Mouse (Mus musculus) embryonic facial prominence, embryonic 13.5 days (tissue): Measurements from ENCODE around the gene Ulk4. TPM values are rescaled to one million over a fixed set of nuclear protein-coding genes. Genes with fewer than 3 reads are reported as not detected.

Source experiments
- ATAC-seq: fragments of 200-750 bp; cut with Nextera tagmentation; 2 replicates; pipeline ENCODE4 v1.8.0; 2017; ENCODE audit warnings: low read depth; ENCODE audit not compliant: insufficient number of reproducible peaks, insufficient read depth, low FRiP score, low TSS enrichment
- H3K27ac ChIP-seq: fragments of 300-500 bp; sonication (generic); 2 replicates; pipeline ENCODE4 v1.5.1; 2015; ENCODE audit warnings: moderate library complexity, mild to moderate bottlenecking, inconsistent platforms
- H3K27me3 ChIP-seq: fragments of 300-500 bp; sonication (generic); 2 replicates; pipeline ENCODE4 v1.6.1; 2015; ENCODE audit warnings: mild to moderate bottlenecking, inconsistent platforms
- H3K36me3 ChIP-seq: fragments of 300-500 bp; sonication (generic); 2 replicates; pipeline ENCODE4 v1.6.1; 2015; ENCODE audit warnings: mild to moderate bottlenecking, inconsistent platforms
- H3K4me1 ChIP-seq: fragments of 300-500 bp; sonication (generic); 2 replicates; pipeline ENCODE4 v1.6.1; 2015; ENCODE audit warnings: inconsistent platforms
- H3K4me2 ChIP-seq: fragments of 300-500 bp; sonication (generic); 2 replicates; pipeline ENCODE4 v1.6.1; 2015; ENCODE audit warnings: moderate library complexity, mild to moderate bottlenecking, inconsistent platforms
- H3K4me3 ChIP-seq: fragments of 300-500 bp; sonication (generic); 2 replicates; pipeline ENCODE4 v1.5.1; 2015; ENCODE audit warnings: mild to moderate bottlenecking, inconsistent platforms
- H3K9ac ChIP-seq: fragments of 300-500 bp; sonication (generic); 2 replicates; pipeline ENCODE4 v1.6.1; 2015; ENCODE audit warnings: mild to moderate bottlenecking, inconsistent platforms
- H3K9me3 ChIP-seq: fragments of 300-500 bp; sonication (generic); 2 replicates; pipeline ENCODE4 v1.6.1; 2016; ENCODE audit warnings: inconsistent platforms
- WGBS: fragments of 180-500 bp; shearing (Covaris S2); methylation state at CpG from one replicate; pipeline ENCODE4 v1.1.7; 2015; ENCODE audit warnings: mixed read lengths; 5-methylcytosine and 5-hydroxymethylcytosine counted together
- polyA plus RNA-seq: library from polyadenylated mRNA; unstranded; fragments of >200 nt; fragmentation: Nextera tagmentation; extraction: Ambion mirVana; gene quantifications from 2 replicates; pipeline ENCODE4 v1.2.1, GENCODE M21; 2015

Gene Ulk4
- polyA plus RNA-seq, 1 experiment from 2014 or later = 213 TPM

DNA sequence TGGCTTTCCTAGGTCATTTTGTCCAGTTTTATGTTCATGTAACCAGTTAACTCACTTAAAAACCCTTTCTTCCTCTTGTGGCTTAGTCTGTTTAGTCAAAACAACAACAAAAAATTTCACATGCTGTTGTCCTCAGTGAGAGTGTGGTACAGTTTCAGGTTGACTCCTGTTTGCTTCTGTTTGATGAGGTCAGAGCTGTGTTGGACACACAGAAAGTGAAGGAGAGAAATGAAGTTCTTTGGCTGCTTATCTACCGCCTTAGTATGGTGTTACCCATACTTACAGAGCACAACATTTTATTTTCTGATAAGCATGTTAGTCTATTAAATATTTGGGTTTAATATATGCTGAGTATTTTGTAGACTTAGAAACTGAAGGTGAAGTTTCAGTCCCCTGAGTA, 333.2 kb downstream of the Ulk4 start:
- Histone ChIP-seq H3K27me3 (no peaks in the 10 kb centered on the region), H3K27ac (no peak overlapping the region), H3K4me2 (no peak overlapping the region), H3K9me3 (no peaks in the 10 kb centered on the region), H3K36me3 (peaks cover 14% of the 10 kb centered on the region; the same call in 1 of the 2 replicates), H3K9ac (no peak overlapping the region), H3K4me1 (peaks cover 85% of the 10 kb centered on the region), H3K4me3 (no peak overlapping the region)
- 85% methylated on average over 1 of the region's 1 CpGs for WGBS
- ATAC-seq = no peak

- ATAC-seq = no peak
- WGBS = 84% methylated on average over 3 of the region's 3 CpGs
- Histone ChIP-seq H3K4me3 (no peak overlapping the region), H3K4me1 (peaks cover 89% of the 10 kb centered on the region), H3K27ac (no peak overlapping the region), H3K4me2 (0 out of 2 replicates have a peak overlapping the region, but pooled peaks have one; percentile 12), H3K36me3 (peaks cover 24% of the 10 kb centered on the region), H3K27me3 (no peaks in the 10 kb centered on the region), H3K9ac (no peak overlapping the region), H3K9me3 (no peaks in the 10 kb centered on the region)
Observed at GRCm38 (mm10) chr9:120940858-120941257, 336.1 kb downstream of the Ulk4 start.

GRCm38 (mm10) chr9:120936351-120936750, 340.6 kb downstream of the Ulk4 start:
- H3K4me2 ChIP-seq = peak overlapping the region; percentile 92
- 15% methylated on average over 8 of the region's 8 CpGs for whole genome bisulfite sequencing
- no peaks in the 10 kb centered on the region for H3K9me3 ChIP-seq
- ATAC-seq = no peak
- H3K4me3 ChIP-seq = peak overlapping the region; percentile 92
- peak overlapping the region; percentile 51 for H3K27ac ChIP-seq
- H3K4me1 ChIP-seq = peaks cover 66% of the 10 kb centered on the region
- H3K9ac ChIP-seq = peak overlapping the region; percentile 97
- H3K36me3 ChIP-seq = peaks cover 24% of the 10 kb centered on the region
- no peaks in the 10 kb centered on the region for H3K27me3 ChIP-seq

- ATAC-seq = no peak
- no peaks in the 10 kb centered on the region for H3K27me3 ChIP-seq
- H3K4me3 ChIP-seq = peak overlapping the region; percentile 92
- WGBS = 19% methylated on average over 4 of the region's 4 CpGs
- H3K4me1 ChIP-seq = peaks cover 59% of the 10 kb centered on the region
- peaks cover 19% of the 10 kb centered on the region for H3K36me3 ChIP-seq
- H3K27ac ChIP-seq = peak overlapping the region; percentile 51
- H3K4me2 ChIP-seq = peak overlapping the region; percentile 92
- no peaks in the 10 kb centered on the region for H3K9me3 ChIP-seq
- H3K9ac ChIP-seq = peak overlapping the region; percentile 97
Observed at GRCm38 (mm10) chr9:120935634-120935922, 341.4 kb downstream of the Ulk4 start.

DNA sequence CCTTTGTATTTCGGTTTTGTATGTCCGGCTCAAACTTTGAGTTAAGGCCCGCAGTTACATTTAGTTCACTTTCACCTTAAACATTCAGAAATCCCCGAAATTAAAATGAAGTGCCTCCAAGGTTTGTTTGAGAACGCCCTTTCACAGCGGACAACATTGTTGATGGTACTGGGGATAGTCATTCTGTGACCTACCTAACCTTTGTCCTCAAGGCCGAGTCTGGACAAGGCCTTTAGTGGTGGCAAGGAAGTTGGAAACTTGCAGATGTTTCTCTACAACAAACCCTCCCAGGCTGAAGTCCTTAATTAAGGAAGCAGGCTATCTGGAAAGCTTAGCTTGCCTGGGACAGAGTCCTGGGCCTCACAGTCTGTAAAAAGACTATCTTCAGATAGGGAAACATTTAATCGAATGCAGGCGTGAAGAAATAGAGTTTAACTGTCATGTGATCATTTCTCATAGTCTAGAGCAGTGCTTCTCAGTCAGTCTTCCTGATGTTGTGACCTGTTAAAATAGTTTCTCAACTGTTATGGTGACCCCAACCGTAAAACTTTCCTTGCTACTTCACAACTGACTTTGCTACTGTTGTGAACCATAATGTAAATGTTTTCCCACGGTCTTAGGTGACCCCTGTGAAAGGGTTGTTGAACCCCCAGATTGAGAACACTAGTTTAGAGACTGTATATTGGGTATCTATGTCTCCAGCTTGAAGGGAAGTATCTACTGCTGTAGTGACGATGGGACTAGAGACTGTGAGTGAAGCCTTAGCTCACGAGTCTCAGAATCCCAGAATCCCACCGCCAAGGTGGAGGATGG, 342.0 kb downstream of the Ulk4 start:
- peaks cover 17% of the 10 kb centered on the region for H3K36me3 ChIP-seq
- 7% methylated on average over 14 of the region's 14 CpGs for WGBS
- H3K4me3 ChIP-seq = peak overlapping the region; percentile 92
- H3K9ac ChIP-seq = peak overlapping the region; percentile 97
- H3K9me3 ChIP-seq = no peaks in the 10 kb centered on the region
- H3K4me1 ChIP-seq = peaks cover 53% of the 10 kb centered on the region
- peak overlapping the region; percentile 92 for H3K4me2 ChIP-seq
- H3K27me3 ChIP-seq = no peaks in the 10 kb centered on the region
- peak overlapping the region; percentile 94 for H3K27ac ChIP-seq
- no peak for ATAC-seq

DNA sequence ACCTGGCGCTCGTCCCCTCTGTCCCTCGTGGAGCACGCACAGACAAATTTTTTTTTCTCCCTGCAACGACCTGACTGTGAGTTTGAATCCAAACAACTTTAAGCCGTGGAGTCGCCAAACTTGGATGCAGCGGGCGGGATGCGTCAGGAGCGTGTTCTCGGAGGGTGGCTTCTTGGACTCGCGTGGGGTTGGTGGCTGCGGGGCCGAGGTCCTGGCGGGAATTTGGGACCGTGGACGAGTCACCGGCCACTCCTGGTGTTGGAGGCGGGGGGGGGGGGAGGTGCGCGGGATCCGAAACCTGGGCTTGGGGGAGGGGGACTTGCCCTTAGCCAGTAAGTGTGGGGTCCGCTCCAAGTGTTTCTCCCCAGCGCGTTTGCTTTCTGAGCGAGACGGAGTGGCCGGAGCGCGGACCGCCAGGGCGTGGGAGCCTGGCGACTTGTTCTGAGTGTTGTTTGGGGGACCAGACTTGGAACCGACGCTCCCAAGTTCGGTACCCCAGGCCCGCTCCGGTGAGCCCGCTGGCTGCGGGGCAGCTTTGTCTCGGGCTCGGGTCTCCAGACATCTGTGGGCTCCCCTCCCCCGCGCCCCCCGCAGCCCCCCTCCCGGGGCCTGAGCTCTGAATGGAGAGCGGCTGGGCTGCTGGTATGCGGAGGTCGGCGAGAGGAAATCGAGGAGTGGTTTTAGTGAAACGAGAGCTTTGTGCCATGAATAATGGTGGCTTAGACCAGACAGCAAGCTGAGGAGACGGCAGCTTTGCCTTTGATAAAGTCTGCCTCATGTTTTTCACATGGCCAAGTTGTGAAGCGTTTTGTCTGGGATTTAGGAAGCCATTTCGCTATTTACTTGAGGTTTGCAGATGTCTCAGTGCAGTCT, 342.9 kb downstream of the Ulk4 start:
- H3K27me3 ChIP-seq = no peaks in the 10 kb centered on the region
- H3K4me3 ChIP-seq = peak overlapping the region; percentile 92
- peaks cover 10% of the 10 kb centered on the region; the same call in 1 of the 2 replicates for H3K36me3 ChIP-seq
- no peaks in the 10 kb centered on the region for H3K9me3 ChIP-seq
- H3K9ac ChIP-seq = peak overlapping the region; percentile 97
- peak overlapping the region; percentile 94 for H3K27ac ChIP-seq
- peak overlapping the region; percentile 92 for H3K4me2 ChIP-seq
- ATAC-seq = no peak
- under 1% methylated on average over 57 of the region's 57 CpGs for whole genome bisulfite sequencing
- H3K4me1 ChIP-seq = peaks cover 45% of the 10 kb centered on the region

- Histone ChIP-seq H3K27me3 (no peaks in the 10 kb centered on the region), H3K27ac (peak overlapping the region; percentile 94), H3K36me3 (peaks cover 10% of the 10 kb centered on the region; the same call in 1 of the 2 replicates), H3K9me3 (no peaks in the 10 kb centered on the region), H3K9ac (peak overlapping the region; percentile 97), H3K4me1 (peaks cover 39% of the 10 kb centered on the region), H3K4me3 (peak overlapping the region; percentile 92), H3K4me2 (peak overlapping the region; percentile 92)
- under 1% methylated on average over 32 of the region's 58 CpGs for whole genome bisulfite sequencing
- ATAC-seq = peak; percentile 17; the same call in 1 of the 2 replicates
Observed at GRCm38 (mm10) chr9:120933587-120933885, 343.5 kb downstream of the Ulk4 start.

- Histone ChIP-seq H3K36me3 (peaks cover 6% of the 10 kb centered on the region; the same call in 1 of the 2 replicates), H3K9me3 (no peaks in the 10 kb centered on the region), H3K9ac (peak overlapping the region; percentile 97), H3K27ac (peak overlapping the region; percentile 94), H3K27me3 (no peaks in the 10 kb centered on the region), H3K4me2 (peak overlapping the region; percentile 92), H3K4me1 (peaks cover 34% of the 10 kb centered on the region), H3K4me3 (peak overlapping the region; percentile 92)
- WGBS = 4% methylated on average over 77 of the region's 78 CpGs
- ATAC-seq = peak; percentile 87
Observed at GRCm38 (mm10) chr9:120932797-120933586, 344.0 kb downstream of the Ulk4 start.

- ATAC-seq = no peak
- WGBS = 49% methylated on average over 6 of the region's 6 CpGs
- Histone ChIP-seq H3K9me3 (no peaks in the 10 kb centered on the region), H3K36me3 (peaks cover under 1% of the 10 kb centered on the region; the same call in 1 of the 2 replicates), H3K4me3 (no peak overlapping the region), H3K9ac (no peak overlapping the region), H3K27ac (peak overlapping the region; percentile 94; the same call in 1 of the 2 replicates), H3K4me1 (peaks cover 28% of the 10 kb centered on the region), H3K4me2 (no peak overlapping the region), H3K27me3 (no peaks in the 10 kb centered on the region)
Observed at GRCm38 (mm10) chr9:120932371-120932770, 344.6 kb downstream of the Ulk4 start.

- H3K27ac ChIP-seq = no peak overlapping the region
- H3K9me3 ChIP-seq = no peaks in the 10 kb centered on the region
- ATAC-seq = no peak
- H3K4me1 ChIP-seq = peaks cover 14% of the 10 kb centered on the region
- no peaks in the 10 kb centered on the region for H3K36me3 ChIP-seq
- no peak overlapping the region for H3K4me3 ChIP-seq
- WGBS = 72% methylated on average over 8 of the region's 8 CpGs
- no peaks in the 10 kb centered on the region for H3K27me3 ChIP-seq
- H3K9ac ChIP-seq = no peak overlapping the region
- H3K4me2 ChIP-seq = no peak overlapping the region
Observed at GRCm38 (mm10) chr9:120930811-120931210, 346.2 kb downstream of the Ulk4 start.

GRCm38 (mm10) chr9:120930021-120930420, 347.0 kb downstream of the Ulk4 start:
- Histone ChIP-seq H3K27me3 (no peaks in the 10 kb centered on the region), H3K9ac (no peak overlapping the region), H3K4me3 (no peak overlapping the region), H3K27ac (no peak overlapping the region), H3K4me1 (peaks cover 7% of the 10 kb centered on the region; the same call in 1 of the 2 replicates), H3K9me3 (no peaks in the 10 kb centered on the region), H3K36me3 (no peaks in the 10 kb centered on the region), H3K4me2 (no peak overlapping the region)
- no peak for ATAC-seq
- 90% methylated on average over 12 of the region's 12 CpGs for WGBS
